Mouse (Mus musculus) spleen, embryonic (tissue): ENCODE measurements around the gene Vwa5b2.

Experiments used
- CTCF ChIA-PET: fragments of 350-600 bp; sonication (Branson Sonifier 250); formaldehyde crosslinking; loops from one replicate; lab custom pipeline; 2022; lab: Charles Lee

The Vwa5b2 gene

GRCm38 (mm10) chr16:20589366-20589938 is at the start of gene Vwa5b2:
TSS of gene Vwa5b2 (plus strand) at chr16:20589471.
- CTCF ChIA-PET: no interaction called here

- CTCF ChIA-PET: no interaction called here
Measured at GRCm38 (mm10) chr16:20539649-20540048, 49.6 kb upstream of the Vwa5b2 start.

GRCm38 (mm10) chr16:20540438-20540837 is 48.8 kb upstream of the Vwa5b2 start:
- CTCF ChIA-PET: interaction anchor here (0.6 kb wide), 1 partner anchor 1899 kb away, joined by 3 read pairs; the partner anchor contains the start of gene Etv5

GRCm38 (mm10) chr16:20545696-20546095 is 43.6 kb upstream of the Vwa5b2 start:
- CTCF ChIA-PET: no interaction called here

GRCm38 (mm10) chr16:20547423-20547822 is 41.8 kb upstream of the Vwa5b2 start:
- CTCF ChIA-PET: interaction anchor here (0.6 to 1.6 kb wide), 2 partner anchors 13 to 1864 kb away, joined by 3 to 9 read pairs; partner anchors contain the start of gene Ap2m1

GRCm38 (mm10) chr16:20548096-20548948 is 40.9 kb upstream of the Vwa5b2 start, which contains the start of gene Abcf3:
TSS of gene Abcf3 (plus strand) at chr16:20548577.
- CTCF ChIA-PET: interaction anchor here (0.6 to 1.6 kb wide), 2 partner anchors 14 to 1865 kb away, joined by 3 to 9 read pairs; partner anchors contain the start of gene Ap2m1

GRCm38 (mm10) chr16:20549161-20549560 is 40.1 kb upstream of the Vwa5b2 start:
- CTCF ChIA-PET: no interaction called here

GRCm38 (mm10) chr16:20551691-20552090 is 37.6 kb upstream of the Vwa5b2 start:
- CTCF ChIA-PET: no interaction called here

- CTCF ChIA-PET: no interaction called here
Measured at GRCm38 (mm10) chr16:20552594-20552993, 36.7 kb upstream of the Vwa5b2 start.

GRCm38 (mm10) chr16:20555000-20555399 is 34.3 kb upstream of the Vwa5b2 start:
- CTCF ChIA-PET: no interaction called here

- CTCF ChIA-PET: no interaction called here
Measured at GRCm38 (mm10) chr16:20557381-20557780, 31.9 kb upstream of the Vwa5b2 start.

- CTCF ChIA-PET: no interaction called here
Measured at GRCm38 (mm10) chr16:20565075-20565474, 24.2 kb upstream of the Vwa5b2 start.

- CTCF ChIA-PET: no interaction called here
Measured at GRCm38 (mm10) chr16:20589939-20590679, 838 bp downstream of the Vwa5b2 start.

- CTCF ChIA-PET: no interaction called here
Measured at GRCm38 (mm10) chr16:20590680-20591038, 1.4 kb downstream of the Vwa5b2 start.

- CTCF ChIA-PET: no interaction called here
Measured at GRCm38 (mm10) chr16:20591076-20591705, 1.9 kb downstream of the Vwa5b2 start.

- CTCF ChIA-PET: no interaction called here
Measured at GRCm38 (mm10) chr16:20595060-20595673, 5.9 kb downstream of the Vwa5b2 start.

GRCm38 (mm10) chr16:20595737-20596136 is 6.5 kb downstream of the Vwa5b2 start:
- CTCF ChIA-PET: no interaction called here

GRCm38 (mm10) chr16:20596687-20597441 is 7.6 kb downstream of the Vwa5b2 start:
- CTCF ChIA-PET: no interaction called here

GRCm38 (mm10) chr16:20600511-20600910 is 11.2 kb downstream of the Vwa5b2 start:
- CTCF ChIA-PET: no interaction called here

GRCm38 (mm10) chr16:20604705-20605104 is 15.4 kb downstream of the Vwa5b2 start:
- CTCF ChIA-PET: no interaction called here
